Mouse (Mus musculus) neural tube, embryonic 10.5 days (tissue): ENCODE data around the gene Pard3.

Source experiments
- DNase-seq: peaks from one replicate; pipeline ENCODE4 v3.0.0-alpha.2; 2017; ENCODE audit warnings: low spot score; ENCODE audit errors: extremely low spot score

Pard3 gene

GRCm38 (mm10) chr8:127227407-127227806 lies 163.7 kb downstream of the Pard3 start:
- DNase-seq: no peak

- DNase-seq: no peak
Measured at GRCm38 (mm10) chr8:127229325-127230232, 165.9 kb downstream of the Pard3 start.

- DNase-seq: no peak
Measured at GRCm38 (mm10) chr8:127230233-127230595, 166.5 kb downstream of the Pard3 start.

- no peak for DNase-seq
Measured at GRCm38 (mm10) chr8:127243351-127243750, 179.7 kb downstream of the Pard3 start.

- no peak for DNase-seq
Measured at GRCm38 (mm10) chr8:127243841-127244240, 180.1 kb downstream of the Pard3 start.

- no peak for DNase-seq
Measured at GRCm38 (mm10) chr8:127250746-127251145, 187.1 kb downstream of the Pard3 start.

- DNase-seq: no peak
Measured at GRCm38 (mm10) chr8:127251476-127251875, 187.8 kb downstream of the Pard3 start.

- no peak for DNase-seq
Measured at GRCm38 (mm10) chr8:127251985-127252384, 188.3 kb downstream of the Pard3 start.

- DNase-seq: no peak
Measured at GRCm38 (mm10) chr8:127254625-127255024, 190.9 kb downstream of the Pard3 start.

- no peak for DNase-seq
Measured at GRCm38 (mm10) chr8:127257086-127257485, 193.4 kb downstream of the Pard3 start.

GRCm38 (mm10) chr8:127261051-127261450 lies 197.4 kb downstream of the Pard3 start:
- DNase-seq: no peak

- DNase-seq: no peak
Measured at GRCm38 (mm10) chr8:127262026-127262425, 198.3 kb downstream of the Pard3 start.

GRCm38 (mm10) chr8:127262436-127262835 lies 198.7 kb downstream of the Pard3 start:
- no peak for DNase-seq

GRCm38 (mm10) chr8:127262926-127263325 lies 199.2 kb downstream of the Pard3 start:
- DNase-seq: no peak

GRCm38 (mm10) chr8:127263457-127263856 lies 199.8 kb downstream of the Pard3 start:
- DNase-seq: no peak

- DNase-seq: no peak
Measured at GRCm38 (mm10) chr8:127264691-127265470, 201.2 kb downstream of the Pard3 start.

- no peak for DNase-seq
Measured at GRCm38 (mm10) chr8:127266777-127267176, 203.1 kb downstream of the Pard3 start.

GRCm38 (mm10) chr8:127268239-127269024 lies 204.7 kb downstream of the Pard3 start:
- DNase-seq: no peak

- no peak for DNase-seq
Measured at GRCm38 (mm10) chr8:127269082-127269747, 205.5 kb downstream of the Pard3 start.

- no peak for DNase-seq
Measured at GRCm38 (mm10) chr8:127271186-127271585, 207.5 kb downstream of the Pard3 start.
